Mouse (Mus musculus) neural tube, embryonic 15.5 days (tissue): ENCODE results near the gene Grik5. TPM values are rescaled to one million over a fixed set of nuclear protein-coding genes. Genes with fewer than 3 reads are reported as not detected.

Experiments
- ATAC-seq: fragments of 200-750 bp; cut with Nextera tagmentation; 2 replicates; pipeline ENCODE4 v1.8.0; 2017; ENCODE audit warnings: mild to moderate bottlenecking, moderate TSS enrichment, moderate library complexity; ENCODE audit not compliant: low FRiP score
- H3K27ac ChIP-seq: fragments of 300-500 bp; sonication (generic); replicated peaks from 2 replicates; pipeline ENCODE4 v1.5.1; 2015; ENCODE audit warnings: mild to moderate bottlenecking, inconsistent platforms
- H3K27me3 ChIP-seq: fragments of 300-500 bp; sonication (generic); replicated peaks from 2 replicates; pipeline ENCODE4 v1.6.1; 2015; ENCODE audit warnings: inconsistent platforms
- H3K36me3 ChIP-seq: fragments of 300-500 bp; sonication (generic); 2 replicates; pipeline ENCODE4 v1.6.1; 2015; ENCODE audit warnings: inconsistent platforms
- H3K4me1 ChIP-seq: fragments of 300-500 bp; sonication (generic); 2 replicates; pipeline ENCODE4 v1.6.1; 2015; ENCODE audit warnings: inconsistent platforms
- H3K4me2 ChIP-seq: fragments of 300-500 bp; sonication (generic); 2 replicates; pipeline ENCODE4 v1.6.1; 2015; ENCODE audit warnings: inconsistent platforms, mild to moderate bottlenecking, moderate library complexity
- H3K4me3 ChIP-seq: fragments of 300-500 bp; sonication (generic); replicated peaks from 2 replicates; pipeline ENCODE4 v1.5.1; 2015; ENCODE audit warnings: mild to moderate bottlenecking, inconsistent platforms
- H3K9ac ChIP-seq: fragments of 300-500 bp; sonication (generic); replicated peaks from 2 replicates; pipeline ENCODE4 v1.6.1; 2015; ENCODE audit warnings: mild to moderate bottlenecking, inconsistent platforms
- H3K9me3 ChIP-seq: fragments of 300-500 bp; sonication (generic); replicated peaks from 2 replicates; pipeline ENCODE4 v1.6.1; 2016; ENCODE audit warnings: inconsistent platforms
- WGBS: fragments of 180-500 bp; shearing (Covaris S2); methylation state at CpG from one replicate; pipeline ENCODE4 v1.1.7; 2015; ENCODE audit warnings: mixed read lengths; 5-methylcytosine and 5-hydroxymethylcytosine counted together
- polyA plus RNA-seq: library from polyadenylated mRNA; unstranded; fragments of >200 nt; fragmentation: Nextera tagmentation; extraction: Ambion mirVana; gene quantifications from 2 replicates; pipeline ENCODE4 v1.2.1, GENCODE M21; 2015

Gene Grik5
- 14.9 and 17.8 TPM in 2 replicates for polyA plus RNA-seq

- Histone ChIP-seq H3K27ac (peak within 1 kb of the TSS; percentile 95), H3K27me3 (no peaks in the 10 kb centered on the region), H3K36me3 (peaks cover 13% of the 10 kb centered on the region), H3K9ac (peak within 1 kb of the TSS; percentile 92), H3K9me3 (no peaks in the 10 kb centered on the region), H3K4me1 (peaks cover 62% of the 10 kb centered on the region), H3K4me2 (peak within 1 kb of the TSS; percentile 86), H3K4me3 (peak within 1 kb of the TSS; percentile 78)
- ATAC-seq = peak; percentile 6; the same call in 1 of the 2 replicates
- 2% methylated on average over 19 of the region's 28 CpGs for WGBS
Observed at GRCm38 (mm10) chr7:25071979-25072715, at the start of gene Grik5, which contains the start of gene Zfp574. Grik5 (minus strand) TSS chr7:25072346. Zfp574 (plus strand) TSS chr7:25072567.

GRCm38 (mm10) chr7:25121240-25121786 lies 49.2 kb upstream of the Grik5 start:
- 75% methylated on average over 13 of the region's 13 CpGs for WGBS
- H3K4me2 ChIP-seq = no peak overlapping the region
- no peak for ATAC-seq

GRCm38 (mm10) chr7:25120061-25120834 lies 48.1 kb upstream of the Grik5 start:
- Histone ChIP-seq H3K4me1 (no peaks in the 10 kb centered on the region), H3K9ac (no peak overlapping the region), H3K27me3 (no peaks in the 10 kb centered on the region), H3K4me3 (no peak overlapping the region), H3K4me2 (no peak overlapping the region), H3K27ac (no peak overlapping the region), H3K9me3 (no peaks in the 10 kb centered on the region), H3K36me3 (peaks cover 3% of the 10 kb centered on the region; the same call in 1 of the 2 replicates)
- WGBS = 73% methylated on average over 14 of the region's 25 CpGs
- ATAC-seq = no peak

More at GRCm38 (mm10) chr7:25121240-25121786, 49.2 kb upstream of the Grik5 start:
- Histone ChIP-seq H3K4me1 (no peaks in the 10 kb centered on the region), H3K36me3 (no peaks in the 10 kb centered on the region), H3K9ac (no peak overlapping the region), H3K27me3 (no peaks in the 10 kb centered on the region), H3K27ac (no peak overlapping the region), H3K4me3 (no peak overlapping the region), H3K9me3 (no peaks in the 10 kb centered on the region)

- H3K9me3 ChIP-seq = no peaks in the 10 kb centered on the region
- no peak overlapping the region for H3K9ac ChIP-seq
- no peaks in the 10 kb centered on the region for H3K27me3 ChIP-seq
- 93% methylated on average over 16 of the region's 16 CpGs for WGBS
- peaks cover 17% of the 10 kb centered on the region; the same call in 1 of the 2 replicates for H3K36me3 ChIP-seq
- H3K4me2 ChIP-seq = no peak overlapping the region
- no peak overlapping the region for H3K27ac ChIP-seq
- no peak for ATAC-seq
- no peaks in the 10 kb centered on the region for H3K4me1 ChIP-seq
- H3K4me3 ChIP-seq = no peak overlapping the region
Observed at GRCm38 (mm10) chr7:25112956-25113603, 40.9 kb upstream of the Grik5 start.

- WGBS = 89% methylated on average over 17 of the region's 17 CpGs
- no peak overlapping the region for H3K4me3 ChIP-seq
- no peaks in the 10 kb centered on the region for H3K9me3 ChIP-seq
- H3K4me1 ChIP-seq = no peaks in the 10 kb centered on the region
- ATAC-seq = no peak
- no peak overlapping the region for H3K4me2 ChIP-seq
- peaks cover 17% of the 10 kb centered on the region; the same call in 1 of the 2 replicates for H3K36me3 ChIP-seq
- no peak overlapping the region for H3K27ac ChIP-seq
- H3K27me3 ChIP-seq = no peaks in the 10 kb centered on the region
- no peak overlapping the region for H3K9ac ChIP-seq
Observed at GRCm38 (mm10) chr7:25112178-25112955, 40.2 kb upstream of the Grik5 start.

- Histone ChIP-seq H3K36me3 (peaks cover 15% of the 10 kb centered on the region; the same call in 1 of the 2 replicates), H3K27me3 (no peaks in the 10 kb centered on the region), H3K27ac (no peak overlapping the region), H3K9me3 (no peaks in the 10 kb centered on the region), H3K4me1 (peaks cover 4% of the 10 kb centered on the region; the same call in 1 of the 2 replicates), H3K4me3 (no peak overlapping the region), H3K9ac (no peak overlapping the region), H3K4me2 (no peak overlapping the region)
- 95% methylated on average over 9 of the region's 9 CpGs for whole genome bisulfite sequencing
- no peak for ATAC-seq
Observed at GRCm38 (mm10) chr7:25110336-25110735, 38.2 kb upstream of the Grik5 start.

- no peak for ATAC-seq
- Histone ChIP-seq H3K4me2 (no peak overlapping the region), H3K27ac (no peak overlapping the region), H3K4me1 (peaks cover 4% of the 10 kb centered on the region; the same call in 1 of the 2 replicates), H3K9me3 (no peaks in the 10 kb centered on the region), H3K4me3 (no peak overlapping the region), H3K36me3 (peaks cover 6% of the 10 kb centered on the region; the same call in 1 of the 2 replicates), H3K27me3 (no peaks in the 10 kb centered on the region), H3K9ac (no peak overlapping the region)
- 80% methylated on average over 12 of the region's 12 CpGs for WGBS
Observed at GRCm38 (mm10) chr7:25109355-25109754, 37.2 kb upstream of the Grik5 start.

GRCm38 (mm10) chr7:25106790-25107502 lies 34.8 kb upstream of the Grik5 start:
- no peak overlapping the region for H3K4me3 ChIP-seq
- H3K4me1 ChIP-seq = peaks cover 4% of the 10 kb centered on the region; the same call in 1 of the 2 replicates
- H3K27me3 ChIP-seq = no peaks in the 10 kb centered on the region
- no peak for ATAC-seq
- H3K9me3 ChIP-seq = no peaks in the 10 kb centered on the region
- H3K36me3 ChIP-seq = 0 out of 2 replicates have a peak, but pooled peaks cover 2% of the 10 kb centered on the region
- no peak overlapping the region for H3K9ac ChIP-seq
- H3K4me2 ChIP-seq = no peak overlapping the region
- H3K27ac ChIP-seq = no peak overlapping the region
- 46% methylated on average over 17 of the region's 17 CpGs for WGBS

GRCm38 (mm10) chr7:25105411-25106160 lies 33.4 kb upstream of the Grik5 start:
- peak; percentile 59 for ATAC-seq
- 14% methylated on average over 17 of the region's 17 CpGs for WGBS
- H3K27me3 ChIP-seq = no peaks in the 10 kb centered on the region
- no peak overlapping the region for H3K4me2 ChIP-seq
- no peak overlapping the region for H3K4me3 ChIP-seq
- no peaks in the 10 kb centered on the region for H3K9me3 ChIP-seq
- H3K4me1 ChIP-seq = peaks cover 4% of the 10 kb centered on the region; the same call in 1 of the 2 replicates
- peak overlapping the region; percentile 54; the same call in 1 of the 2 replicates for H3K27ac ChIP-seq
- no peak overlapping the region for H3K9ac ChIP-seq
- no peaks in the 10 kb centered on the region for H3K36me3 ChIP-seq

- Histone ChIP-seq H3K9ac (no peak overlapping the region), H3K27ac (no peak overlapping the region), H3K4me1 (no peaks in the 10 kb centered on the region), H3K4me3 (no peak overlapping the region), H3K9me3 (no peaks in the 10 kb centered on the region), H3K36me3 (peaks cover 24% of the 10 kb centered on the region), H3K4me2 (no peak overlapping the region), H3K27me3 (no peaks in the 10 kb centered on the region)
- no peak for ATAC-seq
- 61% methylated on average over 4 of the region's 4 CpGs for WGBS
Observed at GRCm38 (mm10) chr7:25099581-25099980, 27.4 kb upstream of the Grik5 start.
